Mouse (Mus musculus) myocyte (in vitro differentiated cells): Measurements from ENCODE around the gene Plekhd1.

Source experiments
- E2F4 ChIP-seq: IDR thresholded peaks from one replicate; pipeline ENCODE4 v1.6.1; 2011; ENCODE audit warnings: mild to moderate bottlenecking, control low read depth, moderate library complexity; ENCODE audit not compliant: insufficient read depth
- MAX ChIP-seq: IDR thresholded peaks from one replicate; pipeline ENCODE4 v1.6.1; 2011; ENCODE audit warnings: low read depth, mild to moderate bottlenecking, control low read depth
- MYOD1 ChIP-seq, 3 experiments: IDR thresholded peaks; one replicate each; pipeline ENCODE4 v1.6.1; 2011; ENCODE audit warnings: control low read depth in 2 of 3, low read depth in 2 of 3, mild to moderate bottlenecking in 2 of 3, moderate library complexity in 1 of 3; ENCODE audit not compliant: insufficient read length in 2 of 3, control insufficient read depth in 1 of 3
- POLR2A ChIP-seq: IDR thresholded peaks from one replicate; pipeline ENCODE4 v1.6.1; 2011; ENCODE audit warnings: low read depth, mild to moderate bottlenecking, control low read depth, moderate library complexity; ENCODE audit not compliant: insufficient read length
- POLR2AphosphoS2 ChIP-seq: IDR thresholded peaks from one replicate; pipeline ENCODE4 v1.6.1; 2011; ENCODE audit warnings: low read depth, control low read depth; ENCODE audit not compliant: insufficient read length
- SRF ChIP-seq: IDR thresholded peaks from one replicate; pipeline ENCODE4 v1.6.1; 2011; ENCODE audit warnings: low read depth; ENCODE audit not compliant: control insufficient read depth, insufficient read length
- TCF12 ChIP-seq: IDR thresholded peaks from one replicate; pipeline ENCODE4 v1.6.1; 2011; ENCODE audit warnings: mild to moderate bottlenecking, control low read depth; ENCODE audit not compliant: poor library complexity, insufficient read depth, severe bottlenecking
- USF1 ChIP-seq: IDR thresholded peaks from one replicate; pipeline ENCODE4 v1.6.1; 2011; ENCODE audit warnings: low read depth, mild to moderate bottlenecking, control low read depth, moderate library complexity

DNA sequence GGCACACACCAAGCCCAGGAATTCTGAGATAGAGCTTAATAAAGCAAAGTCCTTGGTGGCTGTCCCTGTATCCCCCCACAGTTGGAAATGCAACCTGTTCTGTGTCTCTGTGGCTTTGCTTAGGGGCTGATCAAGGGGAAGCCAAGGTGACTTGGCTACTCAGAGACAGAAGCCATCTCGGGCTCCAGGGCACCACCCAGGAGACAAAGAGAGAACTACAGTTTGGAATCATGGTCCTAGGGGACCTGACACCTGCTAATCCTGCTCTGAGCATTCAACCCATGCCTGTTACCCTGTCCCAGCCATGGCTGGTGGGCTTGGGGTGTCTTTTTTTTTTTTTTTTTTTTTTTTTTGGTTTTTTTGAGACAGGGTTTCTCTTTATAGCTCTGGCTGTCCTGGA is 35.8 kb downstream of the Plekhd1 start:
- TF ChIP-seq TCF12 (no peak), POLR2A (no peak), SRF (no peak), MAX (no peak), USF1 (no peak), POLR2AphosphoS2 (no peak), MYOD1 (IDR thresholded peaks at IDR 0.05; ENCODE audit: control insufficient read depth in 1 of 3, insufficient read length in 2 of 3, low read depth in 2 of 3) (no peak), E2F4 (no peak)
